Mouse (Mus musculus) megakaryocyte progenitor cell, adult 5-6 weeks (primary cell): ENCODE measurements at regions not wholly inside any gene's neighbourhood (a gene's known extent, or its start where the extent isn't known, plus 50 kb on each side); places are given as distances from the start of the nearest gene placed in this dataset.
A peak's percentile ranks its signal among the peaks of the same experiment; 100 is the strongest.

ENCODE experiments used
- ATAC-seq: replicated peaks from 2 replicates; pipeline ENCODE4 v1.8.0; 2016; ENCODE audit warnings: mild to moderate bottlenecking, moderate TSS enrichment, inconsistent platforms; ENCODE audit not compliant: poor library complexity

- ATAC-seq: no peak
Observed at GRCm38 (mm10) chr3:143614895-143615294, 590.1 kb downstream of the Lmo4 start.

GRCm38 (mm10) chr3:143614004-143614403, 591.0 kb downstream of the Lmo4 start:
- no peak for ATAC-seq

GRCm38 (mm10) chr3:143609673-143610072, 595.3 kb downstream of the Lmo4 start:
- ATAC-seq: no peak

GRCm38 (mm10) chr3:143599120-143599519, 605.9 kb downstream of the Lmo4 start:
- peak; percentile 87 for ATAC-seq

GRCm38 (mm10) chr3:143596949-143597593, 607.9 kb downstream of the Lmo4 start:
- ATAC-seq: no peak

GRCm38 (mm10) chr3:143596011-143596683, 608.9 kb downstream of the Lmo4 start:
- no peak for ATAC-seq

GRCm38 (mm10) chr3:143595081-143595480, 609.9 kb downstream of the Lmo4 start:
- ATAC-seq: no peak

- no peak for ATAC-seq
Observed at GRCm38 (mm10) chr3:143594676-143595075, 610.3 kb downstream of the Lmo4 start.

- ATAC-seq: peak; percentile 44
Observed at GRCm38 (mm10) chr3:143586653-143587052, 618.4 kb downstream of the Lmo4 start.

GRCm38 (mm10) chr3:143584692-143585603, 620.1 kb downstream of the Lmo4 start:
- ATAC-seq: peak; percentile 66

- ATAC-seq: no peak
Observed at GRCm38 (mm10) chr3:143576338-143577007, 628.5 kb downstream of the Lmo4 start.

- ATAC-seq: no peak
Observed at GRCm38 (mm10) chr3:143575737-143576136, 629.3 kb downstream of the Lmo4 start.

- 0 out of 2 replicates have a peak, but pooled peaks have one; percentile 20 for ATAC-seq
Observed at GRCm38 (mm10) chr3:143574035-143574864, 630.8 kb downstream of the Lmo4 start.

- ATAC-seq: no peak
Observed at GRCm38 (mm10) chr3:143569930-143570329, 635.1 kb downstream of the Lmo4 start.

GRCm38 (mm10) chr3:143565067-143565466, 640.0 kb downstream of the Lmo4 start:
- no peak for ATAC-seq

- ATAC-seq: peak; percentile 34; the same call in 1 of the 2 replicates
Observed at GRCm38 (mm10) chr3:143542811-143543210, 661.0 kb upstream of the Pkn2 start.

- peak; percentile 26; the same call in 1 of the 2 replicates for ATAC-seq
Observed at GRCm38 (mm10) chr3:143527982-143528381, 646.2 kb upstream of the Pkn2 start.

GRCm38 (mm10) chr3:143527274-143527673, 645.5 kb upstream of the Pkn2 start:
- peak; percentile 68 for ATAC-seq

- ATAC-seq: no peak
Observed at GRCm38 (mm10) chr3:143512517-143513249, 630.9 kb upstream of the Pkn2 start.
